Mouse (Mus musculus): ENCODE data around the gene Abhd5.

GRCm38 (mm10) chr9:122305302-122305701, 46.1 kb upstream of the Abhd5 start:
- TF ChIP-seq CTCF (IDR thresholded peaks at IDR 0.05) (no peak), EP300 (IDR thresholded peaks at IDR 0.05) (no peak)

Measured in lung, postnatal 0 days (tissue).